Mouse (Mus musculus) liver, adult 2 months (tissue): ENCODE results near the gene Dcun1d1. TPM values are rescaled to one million over a fixed set of nuclear protein-coding genes. Genes with fewer than 3 reads are reported as not detected.

Source experiments
- DNase-seq: peaks from one replicate; pipeline ENCODE4 v3.0.0-alpha.2; 2011; ENCODE audit warnings: low read depth, low spot score; ENCODE audit errors: extremely low read depth
- H3K27ac ChIP-seq: fragments of 200-500 bp; replicated peaks from 2 replicates; pipeline ENCODE4 v1.5.1; 2012; ENCODE audit warnings: low read depth, mild to moderate bottlenecking, control low read depth, inconsistent platforms, low read length; ENCODE audit not compliant: insufficient read depth
- H3K27me3 ChIP-seq: fragments of 200-500 bp; 2 replicates; pipeline ENCODE4 v1.6.1; 2012; ENCODE audit warnings: mild to moderate bottlenecking, moderate library complexity, low read length, inconsistent platforms; ENCODE audit not compliant: control insufficient read depth, insufficient read depth
- H3K36me3 ChIP-seq: fragments of 200-500 bp; 2 replicates; pipeline ENCODE4 v1.6.1; 2012; ENCODE audit warnings: low read length, inconsistent platforms; ENCODE audit not compliant: control insufficient read depth, insufficient read depth
- H3K4me1 ChIP-seq: fragments of 200-500 bp; 2 replicates; pipeline ENCODE4 v1.6.1; 2011; ENCODE audit warnings: low read length; ENCODE audit not compliant: control insufficient read depth, insufficient read depth
- H3K4me3 ChIP-seq: fragments of 200-500 bp; 2 replicates; pipeline ENCODE4 v1.5.1; 2011; ENCODE audit warnings: low read depth, mild to moderate bottlenecking, control low read depth, low read length, moderate library complexity; ENCODE audit not compliant: insufficient read depth
- H3K79me2 ChIP-seq: fragments of 200-500 bp; 2 replicates; pipeline ENCODE4 v1.6.1; 2012; ENCODE audit warnings: inconsistent platforms, mild to moderate bottlenecking, low read length, moderate library complexity; ENCODE audit not compliant: control insufficient read depth, insufficient read depth
- H3K9ac ChIP-seq: fragments of 200-500 bp; 2 replicates; pipeline ENCODE4 v1.6.1; 2012; ENCODE audit warnings: low read depth, mild to moderate bottlenecking, control low read depth, inconsistent platforms, low read length
- CTCF ChIP-seq: fragments of 200-500 bp; IDR thresholded peaks from 2 replicates; pipeline ENCODE4 v1.5.1; 2011; ENCODE audit warnings: low read depth, low read length, control low read depth
- POLR2A ChIP-seq: fragments of 200-500 bp; IDR thresholded peaks from 2 replicates; pipeline ENCODE4 v1.6.1; 2011; ENCODE audit warnings: low read length, control low read depth; ENCODE audit not compliant: insufficient read depth; ENCODE audit errors: extremely low read depth
- WGBS: fragments of 180-500 bp; shearing (Covaris S2); methylation state at CpG from one replicate; pipeline ENCODE4 v1.1.7; 2018; 5-methylcytosine and 5-hydroxymethylcytosine counted together
- polyA plus RNA-seq: library from polyadenylated mRNA; depleted of rRNA; stranded (reverse); fragments of >200 nt; gene quantifications from 2 replicates; pipeline ENCODE4 v1.2.3, GENCODE M21; 2012
- total RNA-seq: library from RNA; depleted of rRNA; stranded (reverse); fragments of >200 nt; gene quantifications from 2 replicates; pipeline ENCODE4 v1.2.3, GENCODE M21; 2014

The Dcun1d1 gene
- total and polyA plus RNA-seq, 2 experiments, result 10.2 to 61.1 TPM

- peak; percentile 78 for DNase-seq
- Histone ChIP-seq H3K27ac (peak overlapping the region; percentile 34; the same call in 1 of the 2 replicates), H3K27me3 (no peaks in the 10 kb centered on the region), H3K4me3 (no peak overlapping the region; the same call in 1 of the 2 replicates), H3K9ac (no peak overlapping the region), H3K79me2 (peaks cover 19% of the 10 kb centered on the region), H3K4me1 (peaks cover 24% of the 10 kb centered on the region), H3K36me3 (no peaks in the 10 kb centered on the region)
- no peak for TF ChIP-seq CTCF
- TF ChIP-seq POLR2A, result no peak
- 4% methylated on average over 8 of the region's 8 CpGs for WGBS
These were observed 7.4 kb downstream of the Dcun1d1 start for GRCm38 (mm10) chr3:35929831-35930230.

- Histone ChIP-seq H3K9ac (no peak overlapping the region), H3K4me1 (peaks cover 24% of the 10 kb centered on the region), H3K4me3 (no peak overlapping the region), H3K27ac (no peak overlapping the region), H3K27me3 (no peaks in the 10 kb centered on the region), H3K79me2 (peaks cover 16% of the 10 kb centered on the region), H3K36me3 (no peaks in the 10 kb centered on the region)
- TF ChIP-seq POLR2A, result no peak
- TF ChIP-seq CTCF, result no peak
- 41% methylated on average over 3 of the region's 3 CpGs for WGBS
- DNase-seq, result no peak
These were observed 7.8 kb downstream of the Dcun1d1 start for GRCm38 (mm10) chr3:35929406-35929805.

GRCm38 (mm10) chr3:35925852-35926251 is 11.4 kb downstream of the Dcun1d1 start:
- Histone ChIP-seq H3K4me3 (no peak overlapping the region), H3K9ac (no peak overlapping the region), H3K36me3 (no peaks in the 10 kb centered on the region), H3K79me2 (peaks cover 20% of the 10 kb centered on the region), H3K27ac (peak overlapping the region; percentile 64), H3K27me3 (no peaks in the 10 kb centered on the region), H3K4me1 (peaks cover 27% of the 10 kb centered on the region)
- TF ChIP-seq CTCF (no peak), POLR2A (no peak)
- WGBS, result 25% methylated on average over 2 of the region's 2 CpGs
- peak; percentile 92 for DNase-seq

- Histone ChIP-seq H3K4me1 (peaks cover 21% of the 10 kb centered on the region), H3K27me3 (no peaks in the 10 kb centered on the region), H3K79me2 (peaks cover 20% of the 10 kb centered on the region), H3K4me3 (no peak overlapping the region), H3K27ac (no peak overlapping the region), H3K9ac (no peak overlapping the region), H3K36me3 (peaks cover 3% of the 10 kb centered on the region; the same call in 1 of the 2 replicates)
- WGBS, result 53% methylated on average over 3 of the region's 3 CpGs
- peak; percentile 46 for DNase-seq
- TF ChIP-seq POLR2A, result no peak
- TF ChIP-seq CTCF, result no peak
These were observed 13.2 kb downstream of the Dcun1d1 start for GRCm38 (mm10) chr3:35924007-35924406.

GRCm38 (mm10) chr3:35923495-35923894 is 13.8 kb downstream of the Dcun1d1 start:
- H3K4me3 ChIP-seq, result no peak overlapping the region

GRCm38 (mm10) chr3:35922522-35922921 is 14.7 kb downstream of the Dcun1d1 start:
- H3K4me1 ChIP-seq, result peaks cover 23% of the 10 kb centered on the region
- H3K4me3 ChIP-seq, result no peak overlapping the region
- peaks cover 3% of the 10 kb centered on the region; the same call in 1 of the 2 replicates for H3K36me3 ChIP-seq
- no peak for TF ChIP-seq CTCF
- no peak for TF ChIP-seq POLR2A
- H3K27me3 ChIP-seq, result no peaks in the 10 kb centered on the region
- no peak overlapping the region for H3K9ac ChIP-seq
- H3K79me2 ChIP-seq, result peaks cover 14% of the 10 kb centered on the region
- H3K27ac ChIP-seq, result no peak overlapping the region
- no peak for DNase-seq
- 81% methylated on average over 4 of the region's 4 CpGs for WGBS

More at GRCm38 (mm10) chr3:35923495-35923894, 13.8 kb downstream of the Dcun1d1 start:
- Histone ChIP-seq H3K27ac (no peak overlapping the region), H3K4me1 (peaks cover 23% of the 10 kb centered on the region), H3K9ac (no peak overlapping the region), H3K36me3 (peaks cover 3% of the 10 kb centered on the region; the same call in 1 of the 2 replicates), H3K79me2 (peaks cover 16% of the 10 kb centered on the region), H3K27me3 (no peaks in the 10 kb centered on the region)
- TF ChIP-seq POLR2A, result no peak
- TF ChIP-seq CTCF, result no peak
- 66% methylated on average over 7 of the region's 7 CpGs for WGBS
- no peak for DNase-seq
